Mouse (Mus musculus): ENCODE measurements around the gene Osbpl10. TPM values are rescaled to one million over a fixed set of nuclear protein-coding genes. Genes with fewer than 3 reads are reported as not detected.

Osbpl10 gene
- polyA plus RNA-seq, 1 experiment = 0.25 TPM

DNA sequence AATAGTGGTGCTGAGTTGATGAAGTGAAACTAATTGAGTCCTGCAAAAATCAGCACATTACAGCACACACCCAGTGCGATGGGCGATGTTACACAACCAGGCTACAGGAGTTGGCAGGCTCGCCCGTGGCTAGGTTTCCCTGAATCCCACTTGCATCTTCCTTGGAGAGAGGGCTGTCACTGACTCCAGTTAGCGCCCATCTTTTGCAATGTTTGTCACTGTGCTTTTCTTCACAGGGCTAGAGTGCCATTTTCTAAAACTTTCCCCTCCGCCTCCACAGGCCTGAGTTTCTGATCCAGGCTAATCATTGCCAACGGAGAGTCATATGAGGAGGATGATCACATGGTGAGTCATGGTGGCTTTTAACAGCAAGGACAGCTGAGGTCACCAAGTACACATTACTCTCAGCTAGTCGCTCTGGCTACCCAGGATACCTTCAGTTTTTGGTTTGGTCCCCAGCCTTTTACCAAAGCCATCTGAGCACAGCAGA is 258.0 kb downstream of the Osbpl10 start:
- peaks cover 36% of the 10 kb centered on the region for H3K4me1 ChIP-seq
- H3K36me3 ChIP-seq (replicated peaks; ENCODE audit: low read length) = peaks cover 40% of the 10 kb centered on the region
- no peaks in the 10 kb centered on the region for H3K27me3 ChIP-seq (replicated peaks)
- TF ChIP-seq FLI1 (IDR thresholded peaks at IDR 0.05; ENCODE audit: low read length) (no peak), GATA1 (IDR thresholded peaks at IDR 0.05; ENCODE audit: borderline replicate concordance, low read length) (no peak)
- no peaks in the 10 kb centered on the region for H3K9me3 ChIP-seq
- H3K4me3 ChIP-seq (replicated peaks) = no peak overlapping the region

DNA sequence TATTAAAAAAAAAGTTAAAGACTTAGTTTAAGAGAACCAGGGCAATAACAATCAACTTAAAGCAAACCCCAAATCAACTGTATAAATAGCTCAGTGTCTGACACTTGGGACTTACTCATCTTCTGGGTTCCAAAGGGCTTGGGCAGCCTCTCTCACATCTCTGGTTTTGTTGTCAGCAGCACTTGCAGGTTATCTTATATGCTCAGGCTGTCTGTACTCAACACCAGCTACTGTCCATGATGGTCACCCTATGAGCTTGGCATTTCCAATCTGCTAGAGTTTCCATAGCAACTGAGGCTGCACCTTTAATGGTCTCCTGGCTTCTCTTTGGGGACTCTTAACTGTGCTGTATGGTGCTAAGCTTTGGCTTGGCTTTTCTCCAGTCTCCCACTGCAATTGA is 259.6 kb downstream of the Osbpl10 start:
- Histone ChIP-seq H3K27me3 (replicated peaks) (no peaks in the 10 kb centered on the region), H3K4me3 (replicated peaks) (no peak overlapping the region), H3K4me1 (peaks cover 28% of the 10 kb centered on the region), H3K9me3 (no peaks in the 10 kb centered on the region), H3K36me3 (replicated peaks; ENCODE audit: low read length) (peaks cover 56% of the 10 kb centered on the region)
- TF ChIP-seq FLI1 (IDR thresholded peaks at IDR 0.05; ENCODE audit: low read length) (no peak), GATA1 (IDR thresholded peaks at IDR 0.05; ENCODE audit: borderline replicate concordance, low read length) (no peak)

DNA sequence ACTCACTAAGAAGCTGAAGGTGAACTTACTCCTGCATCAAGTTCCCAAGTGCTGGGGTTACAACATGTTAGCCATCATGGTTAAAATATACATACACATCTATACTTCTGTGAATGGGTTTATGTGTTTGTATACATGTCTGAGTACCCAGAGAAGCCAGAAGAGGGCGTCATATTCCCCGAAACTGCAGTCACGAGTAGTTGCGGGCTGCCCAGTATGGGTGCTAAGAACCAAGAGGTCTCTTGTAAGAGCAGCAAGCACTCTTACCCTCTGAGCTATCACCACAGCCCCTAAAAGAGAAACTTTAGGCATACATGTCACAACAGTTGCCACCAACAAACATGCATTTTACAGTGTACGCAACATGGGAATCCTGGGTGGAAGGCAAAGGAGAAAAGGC is 261.5 kb downstream of the Osbpl10 start:
- TF ChIP-seq GATA1 (IDR thresholded peaks at IDR 0.05; ENCODE audit: borderline replicate concordance, low read length) = no peak
- no peak for TF ChIP-seq FLI1 (IDR thresholded peaks at IDR 0.05; ENCODE audit: low read length)
- H3K4me3 ChIP-seq (replicated peaks) = no peak overlapping the region
- H3K9me3 ChIP-seq = no peaks in the 10 kb centered on the region
- H3K36me3 ChIP-seq (replicated peaks; ENCODE audit: low read length) = peaks cover 75% of the 10 kb centered on the region
- peaks cover 17% of the 10 kb centered on the region for H3K4me1 ChIP-seq
- no peaks in the 10 kb centered on the region for H3K27me3 ChIP-seq (replicated peaks)

DNA sequence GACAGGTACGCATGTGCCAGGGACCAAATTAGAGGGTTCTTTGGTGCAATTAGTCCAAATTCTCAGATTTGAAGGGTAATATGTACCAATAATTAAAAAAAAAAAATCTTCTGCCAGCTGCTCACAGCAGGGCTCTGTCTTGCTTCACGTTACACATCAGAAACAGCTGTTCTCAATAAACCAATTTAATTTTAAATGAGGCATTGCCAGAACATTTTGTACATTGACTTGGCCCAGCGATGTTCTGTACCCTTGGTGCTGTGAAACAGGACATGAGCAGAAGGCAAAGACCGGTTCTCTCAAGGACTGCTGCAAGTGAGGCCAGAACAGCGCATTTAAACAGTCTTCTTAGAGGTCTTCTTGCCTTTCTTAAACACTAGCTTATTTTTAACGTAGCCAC is 265.3 kb downstream of the Osbpl10 start:
- Histone ChIP-seq H3K36me3 (replicated peaks; ENCODE audit: low read length) (peaks cover 98% of the 10 kb centered on the region), H3K4me1 (no peaks in the 10 kb centered on the region; the same call in 1 of the 2 replicates), H3K9me3 (no peaks in the 10 kb centered on the region), H3K4me3 (replicated peaks) (no peak overlapping the region), H3K27me3 (replicated peaks) (no peaks in the 10 kb centered on the region)
- TF ChIP-seq GATA1 (IDR thresholded peaks at IDR 0.05; ENCODE audit: borderline replicate concordance, low read length) (no peak), FLI1 (IDR thresholded peaks at IDR 0.05; ENCODE audit: low read length) (no peak)

DNA sequence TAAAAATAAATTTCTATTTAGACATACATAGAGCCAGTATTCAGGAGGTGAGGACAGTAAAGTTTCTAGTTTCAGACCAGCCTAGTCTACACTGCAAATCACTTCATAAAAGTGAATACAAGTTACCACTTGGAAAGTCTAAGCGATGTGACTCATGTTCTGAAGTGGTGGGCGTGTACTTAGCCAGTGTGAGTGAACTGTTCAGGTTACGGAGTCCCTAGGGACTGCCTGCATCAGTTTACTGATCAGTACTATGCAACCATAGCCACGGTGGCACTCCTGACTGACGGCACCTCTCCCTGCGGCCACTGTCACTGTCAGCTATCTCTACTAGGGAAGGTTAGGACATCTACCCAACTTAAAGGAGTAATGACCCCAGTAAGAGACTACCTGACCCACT is 266.7 kb downstream of the Osbpl10 start:
- H3K27me3 ChIP-seq (replicated peaks) = no peaks in the 10 kb centered on the region
- H3K36me3 ChIP-seq (replicated peaks; ENCODE audit: low read length) = peaks cover 98% of the 10 kb centered on the region
- no peak for TF ChIP-seq FLI1 (IDR thresholded peaks at IDR 0.05; ENCODE audit: low read length)
- TF ChIP-seq GATA1 (IDR thresholded peaks at IDR 0.05; ENCODE audit: borderline replicate concordance, low read length) = no peak
- H3K9me3 ChIP-seq = no peaks in the 10 kb centered on the region
- H3K4me3 ChIP-seq (replicated peaks) = no peak overlapping the region
- H3K4me1 ChIP-seq = no peaks in the 10 kb centered on the region

DNA sequence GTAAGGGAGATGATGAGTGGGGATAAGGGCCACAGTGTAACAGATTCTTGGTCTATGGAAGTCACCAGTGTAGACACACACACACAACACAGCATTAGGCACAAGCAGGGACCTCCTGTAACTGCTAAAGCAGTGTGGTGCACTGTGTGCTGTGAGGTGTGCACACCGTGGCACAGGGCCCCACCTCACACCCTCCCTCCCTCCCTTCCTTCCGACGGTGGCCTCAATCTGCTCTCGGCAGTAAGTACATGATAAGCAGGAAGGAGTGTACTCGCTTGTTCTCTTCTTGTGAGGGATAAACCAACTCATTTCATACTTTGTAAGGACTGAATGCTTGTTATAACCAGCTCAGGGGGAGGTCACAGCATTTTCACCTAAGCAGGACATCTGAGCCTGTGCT is 270.8 kb downstream of the Osbpl10 start:
- TF ChIP-seq GATA1 (IDR thresholded peaks at IDR 0.05; ENCODE audit: borderline replicate concordance, low read length) (no peak), FLI1 (IDR thresholded peaks at IDR 0.05; ENCODE audit: low read length) (no peak)
- H3K9me3 ChIP-seq = no peaks in the 10 kb centered on the region
- no peak overlapping the region for H3K4me3 ChIP-seq (replicated peaks)
- H3K36me3 ChIP-seq (replicated peaks; ENCODE audit: low read length) = peaks cover 98% of the 10 kb centered on the region
- H3K27me3 ChIP-seq (replicated peaks) = no peaks in the 10 kb centered on the region
- peaks cover 5% of the 10 kb centered on the region; the same call in 1 of the 2 replicates for H3K4me1 ChIP-seq

DNA sequence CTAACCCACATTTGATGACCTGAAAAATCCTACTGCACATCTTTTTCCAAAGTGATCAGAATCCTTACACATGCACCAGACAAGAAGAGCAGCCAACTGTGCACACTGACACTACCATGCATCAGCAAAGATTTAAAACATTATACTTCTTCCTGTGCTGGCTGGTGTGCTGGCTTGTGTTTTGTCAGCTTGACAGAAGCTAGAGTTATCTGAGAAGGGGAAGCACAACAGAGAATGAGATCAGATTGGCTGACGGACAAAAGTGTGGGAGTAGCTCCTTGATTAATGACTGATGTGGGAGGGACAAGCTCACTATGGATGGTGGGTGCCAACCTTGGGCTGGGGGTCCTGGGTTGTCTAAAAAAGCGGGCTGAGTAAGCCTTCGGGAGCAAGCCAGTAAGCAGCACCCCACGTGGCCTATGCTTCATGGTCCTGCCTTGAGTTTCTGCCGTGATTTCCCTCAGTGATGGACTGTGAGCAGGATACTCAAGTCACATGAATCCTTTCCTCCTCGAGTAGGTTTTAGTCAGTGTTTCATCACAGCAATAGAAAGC is 279.4 kb downstream of the Osbpl10 start:
- peaks cover 93% of the 10 kb centered on the region for H3K36me3 ChIP-seq (replicated peaks; ENCODE audit: low read length)
- no peaks in the 10 kb centered on the region for H3K27me3 ChIP-seq (replicated peaks)
- TF ChIP-seq FLI1 (IDR thresholded peaks at IDR 0.05; ENCODE audit: low read length) (no peak), GATA1 (IDR thresholded peaks at IDR 0.05; ENCODE audit: borderline replicate concordance, low read length) (no peak)
- no peak overlapping the region for H3K4me3 ChIP-seq (replicated peaks)
- H3K9me3 ChIP-seq = no peaks in the 10 kb centered on the region
- H3K4me1 ChIP-seq = peaks cover 32% of the 10 kb centered on the region

DNA sequence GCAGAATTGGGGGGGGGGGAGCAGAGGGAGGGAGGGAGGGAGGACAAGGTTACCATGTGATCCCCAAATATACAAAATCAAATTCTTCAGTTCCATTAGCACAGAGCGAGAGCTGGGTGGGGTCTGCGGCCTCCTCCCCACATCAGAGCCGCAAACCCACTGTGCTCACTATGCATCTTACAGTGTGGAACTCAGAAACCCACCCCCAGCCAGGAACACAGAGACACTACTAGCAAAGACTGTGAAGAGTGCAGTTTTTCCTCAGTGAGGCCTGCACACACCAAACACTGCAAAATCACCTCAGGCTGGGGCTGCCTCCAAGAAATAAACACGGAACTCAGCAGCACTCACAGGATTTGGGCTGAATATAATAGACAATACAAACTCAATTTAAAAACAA is 281.5 kb downstream of the Osbpl10 start:
- H3K4me3 ChIP-seq (replicated peaks) = no peak overlapping the region
- no peaks in the 10 kb centered on the region for H3K27me3 ChIP-seq (replicated peaks)
- H3K9me3 ChIP-seq = no peaks in the 10 kb centered on the region
- H3K36me3 ChIP-seq (replicated peaks; ENCODE audit: low read length) = peaks cover 89% of the 10 kb centered on the region
- peaks cover 32% of the 10 kb centered on the region for H3K4me1 ChIP-seq
- TF ChIP-seq GATA1 (IDR thresholded peaks at IDR 0.05; ENCODE audit: borderline replicate concordance, low read length) = no peak
- TF ChIP-seq FLI1 (IDR thresholded peaks at IDR 0.05; ENCODE audit: low read length) = no peak

DNA sequence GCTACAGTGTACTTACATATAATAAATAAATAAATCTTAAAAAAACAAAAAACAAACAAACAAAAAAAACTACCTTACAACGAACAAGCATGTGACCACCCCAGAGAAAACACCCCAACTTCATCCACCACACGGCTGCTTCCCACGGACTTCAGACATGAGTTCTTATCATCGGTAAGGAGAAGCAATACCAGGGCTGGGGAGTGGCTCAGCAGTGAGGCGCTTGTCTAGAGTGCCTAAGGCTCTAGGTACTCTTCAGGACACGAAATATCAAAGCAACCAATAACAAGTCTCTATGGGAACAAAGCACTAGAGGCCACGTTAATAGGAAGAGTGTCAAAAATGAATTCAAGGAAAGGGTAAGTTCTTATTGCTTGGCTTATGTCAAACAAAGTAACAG is 282.1 kb downstream of the Osbpl10 start:
- H3K9me3 ChIP-seq = no peaks in the 10 kb centered on the region
- no peaks in the 10 kb centered on the region for H3K27me3 ChIP-seq (replicated peaks)
- peaks cover 32% of the 10 kb centered on the region for H3K4me1 ChIP-seq
- no peak overlapping the region for H3K4me3 ChIP-seq (replicated peaks)
- TF ChIP-seq FLI1 (IDR thresholded peaks at IDR 0.05; ENCODE audit: low read length) (no peak), GATA1 (IDR thresholded peaks at IDR 0.05; ENCODE audit: borderline replicate concordance, low read length) (no peak)
- peaks cover 89% of the 10 kb centered on the region for H3K36me3 ChIP-seq (replicated peaks; ENCODE audit: low read length)

DNA sequence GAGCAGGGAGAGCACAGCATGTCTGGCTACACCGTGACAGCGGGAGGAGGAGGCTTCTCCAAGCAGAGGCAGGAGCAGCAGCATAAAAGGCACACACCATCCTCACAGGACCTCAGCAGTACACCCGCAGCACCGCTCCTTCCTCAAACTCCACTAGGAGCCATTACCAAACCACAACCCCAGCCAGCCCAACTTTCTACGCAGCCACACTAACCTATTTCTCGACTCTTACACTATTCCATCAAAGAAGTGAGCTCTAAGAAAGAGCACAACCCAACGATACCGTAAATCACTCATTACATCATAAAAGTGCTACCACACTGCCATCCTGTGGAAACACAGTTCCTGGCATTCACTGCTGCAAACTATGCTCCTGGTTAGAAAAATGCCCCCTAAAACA is 283.1 kb downstream of the Osbpl10 start:
- Histone ChIP-seq H3K27me3 (replicated peaks) (no peaks in the 10 kb centered on the region), H3K4me1 (peaks cover 32% of the 10 kb centered on the region), H3K9me3 (no peaks in the 10 kb centered on the region), H3K4me3 (replicated peaks) (no peak overlapping the region), H3K36me3 (replicated peaks; ENCODE audit: low read length) (peaks cover 89% of the 10 kb centered on the region)
- TF ChIP-seq GATA1 (IDR thresholded peaks at IDR 0.05; ENCODE audit: borderline replicate concordance, low read length) (no peak), FLI1 (IDR thresholded peaks at IDR 0.05; ENCODE audit: low read length) (no peak)
